Mouse (Mus musculus): ENCODE data around the gene Rab2b. TPM values are rescaled to one million over a fixed set of nuclear protein-coding genes. Genes with fewer than 3 reads are reported as not detected.
"Not testable (repeated sequence)": the region's sequence is repeated elsewhere in the genome, so short reads cannot be mapped to it uniquely, and the experiment has no call there.

Rab2b gene
- polyA plus RNA-seq, 1 experiment from 2014 or later: 19.8 TPM

GRCm38 (mm10) chr14:52304644-52305271 is 25.4 kb upstream of the Rab2b start, which contains the start of gene Mettl3:
Gene Mettl3, minus strand, starts transcription at chr14:52305128.
- under 1% methylated on average over 46 of the region's 46 CpGs for WGBS
- DNase-seq (peak; percentile 98), ATAC-seq (ENCODE audit: insufficient read depth) (peak; percentile 97)
- Histone ChIP-seq H3K9me3 (ENCODE audit: low read depth, low read length) (no peaks in the 10 kb centered on the region), H3K4me2 (peak within 1 kb of the TSS; percentile 76), H3K4me1 (ENCODE audit: insufficient read depth) (peaks cover 4% of the 10 kb centered on the region; the same call in 1 of the 2 replicates), H3K27me3 (ENCODE audit: insufficient read depth, low read length) (no peaks in the 10 kb centered on the region), H3K36me3 (ENCODE audit: insufficient read depth) (peaks cover 12% of the 10 kb centered on the region), H3K4me3 (ENCODE audit: low read depth, low read length) (peak within 1 kb of the TSS; percentile 64), H3K27ac (ENCODE audit: low read depth) (peak within 1 kb of the TSS; percentile 95), H3K9ac (peak within 1 kb of the TSS; percentile 66)
- TF ChIP-seq CTCF (IDR thresholded peaks at IDR 0.05; ENCODE audit: low read depth): no peak

GRCm38 (mm10) chr14:52303517-52303916 is 24.2 kb upstream of the Rab2b start:
- H3K4me2 ChIP-seq: peak overlapping the region; percentile 76; the same call in 1 of the 2 replicates
- not testable (repeated sequence) for ATAC-seq (ENCODE audit: insufficient read depth); H3K27ac ChIP-seq (ENCODE audit: low read depth); H3K27me3 ChIP-seq (ENCODE audit: insufficient read depth, low read length); DNase-seq; H3K9me3 ChIP-seq (ENCODE audit: low read depth, low read length); H3K4me1 ChIP-seq (ENCODE audit: insufficient read depth); H3K9ac ChIP-seq
- 83% methylated on average over 3 of the region's 3 CpGs for WGBS
- H3K36me3 ChIP-seq (ENCODE audit: insufficient read depth): peaks cover 17% of the 10 kb centered on the region
- H3K4me3 ChIP-seq (ENCODE audit: low read depth, low read length): peak overlapping the region; percentile 64

GRCm38 (mm10) chr14:52295558-52296264 is 16.4 kb upstream of the Rab2b start:
- Histone ChIP-seq H3K4me2 (no peak overlapping the region), H3K4me1 (ENCODE audit: insufficient read depth) (no peaks in the 10 kb centered on the region), H3K9me3 (ENCODE audit: low read depth, low read length) (no peaks in the 10 kb centered on the region), H3K27ac (ENCODE audit: low read depth) (no peak overlapping the region), H3K4me3 (ENCODE audit: low read depth, low read length) (no peak overlapping the region), H3K36me3 (ENCODE audit: insufficient read depth) (peaks cover 93% of the 10 kb centered on the region), H3K9ac (no peak overlapping the region), H3K27me3 (ENCODE audit: insufficient read depth, low read length) (no peaks in the 10 kb centered on the region)
- peak; percentile 53 for ATAC-seq (ENCODE audit: insufficient read depth)
- WGBS: 66% methylated on average over 6 of the region's 6 CpGs
- peak; percentile 63 for TF ChIP-seq CTCF (IDR thresholded peaks at IDR 0.05; ENCODE audit: low read depth)
- peak; percentile 81 for DNase-seq

GRCm38 (mm10) chr14:52284191-52284590 is 4.8 kb upstream of the Rab2b start:
- 89% methylated on average over 3 of the region's 3 CpGs for WGBS
- Histone ChIP-seq H3K9ac (no peak overlapping the region), H3K27ac (ENCODE audit: low read depth) (no peak overlapping the region), H3K4me2 (no peak overlapping the region), H3K9me3 (ENCODE audit: low read depth, low read length) (no peaks in the 10 kb centered on the region), H3K4me1 (ENCODE audit: insufficient read depth) (no peaks in the 10 kb centered on the region), H3K4me3 (ENCODE audit: low read depth, low read length) (no peak overlapping the region), H3K36me3 (ENCODE audit: insufficient read depth) (peaks cover 37% of the 10 kb centered on the region), H3K27me3 (ENCODE audit: insufficient read depth, low read length) (no peaks in the 10 kb centered on the region)
- DNase-seq (no peak), ATAC-seq (ENCODE audit: insufficient read depth) (no peak)
- TF ChIP-seq CTCF (IDR thresholded peaks at IDR 0.05; ENCODE audit: low read depth): no peak

- TF ChIP-seq CTCF (IDR thresholded peaks at IDR 0.05; ENCODE audit: low read depth): no peak
Observed at GRCm38 (mm10) chr14:52283629-52284028, 4.3 kb upstream of the Rab2b start.

GRCm38 (mm10) chr14:52279747-52280120 is 389 bp upstream of the Rab2b start:
- DNase-seq (peak; percentile 15), ATAC-seq (ENCODE audit: insufficient read depth) (peak; percentile 32)
- peak overlapping the region; percentile 85 for H3K4me3 ChIP-seq (ENCODE audit: low read depth, low read length)
- H3K4me2 ChIP-seq: peak overlapping the region; percentile 71
- under 1% methylated on average over 21 of the region's 21 CpGs for WGBS
- peak overlapping the region; percentile 72 for H3K27ac ChIP-seq (ENCODE audit: low read depth)
- H3K36me3 ChIP-seq (ENCODE audit: insufficient read depth): peaks cover under 1% of the 10 kb centered on the region; the same call in 1 of the 2 replicates
- no peaks in the 10 kb centered on the region for H3K27me3 ChIP-seq (ENCODE audit: insufficient read depth, low read length)
- H3K4me1 ChIP-seq (ENCODE audit: insufficient read depth): no peaks in the 10 kb centered on the region
- H3K9me3 ChIP-seq (ENCODE audit: low read depth, low read length): no peaks in the 10 kb centered on the region
- peak overlapping the region; percentile 83 for H3K9ac ChIP-seq
- TF ChIP-seq CTCF (IDR thresholded peaks at IDR 0.05; ENCODE audit: low read depth): no peak

More at GRCm38 (mm10) chr14:52283629-52284028, 4.3 kb upstream of the Rab2b start:
- Histone ChIP-seq H3K9ac (no peak overlapping the region), H3K4me2 (no peak overlapping the region), H3K4me3 (ENCODE audit: low read depth, low read length) (no peak overlapping the region), H3K4me1 (ENCODE audit: insufficient read depth) (no peaks in the 10 kb centered on the region), H3K27ac (ENCODE audit: low read depth) (no peak overlapping the region), H3K27me3 (ENCODE audit: insufficient read depth, low read length) (no peaks in the 10 kb centered on the region), H3K36me3 (ENCODE audit: insufficient read depth) (peaks cover 34% of the 10 kb centered on the region), H3K9me3 (ENCODE audit: low read depth, low read length) (no peaks in the 10 kb centered on the region)
- WGBS: 96% methylated on average over 5 of the region's 5 CpGs
- DNase-seq: no peak
- no peak for ATAC-seq (ENCODE audit: insufficient read depth)

GRCm38 (mm10) chr14:52277210-52277609 is 2.1 kb downstream of the Rab2b start:
- Histone ChIP-seq H3K9me3 (ENCODE audit: low read depth, low read length) (no peaks in the 10 kb centered on the region), H3K4me3 (ENCODE audit: low read depth, low read length) (no peak overlapping the region), H3K9ac (no peak overlapping the region), H3K27me3 (ENCODE audit: insufficient read depth, low read length) (no peaks in the 10 kb centered on the region), H3K4me2 (no peak overlapping the region), H3K4me1 (ENCODE audit: insufficient read depth) (no peaks in the 10 kb centered on the region), H3K36me3 (ENCODE audit: insufficient read depth) (peaks cover 8% of the 10 kb centered on the region; the same call in 1 of the 2 replicates), H3K27ac (ENCODE audit: low read depth) (no peak overlapping the region)
- ATAC-seq (ENCODE audit: insufficient read depth) (no peak), DNase-seq (no peak)
- WGBS: 85% methylated on average over 4 of the region's 4 CpGs
- no peak for TF ChIP-seq CTCF (IDR thresholded peaks at IDR 0.05; ENCODE audit: low read depth)
